Mouse (Mus musculus) bone marrow, adult 2 months (tissue): ENCODE results near the gene Cdkl5.

Experiments used
- CTCF ChIP-seq: fragments of 200-500 bp; IDR thresholded peaks from 2 replicates; pipeline ENCODE4 v1.5.1; 2011; ENCODE audit warnings: low read length, control low read depth; ENCODE audit not compliant: control insufficient read depth, insufficient read depth
- POLR2A ChIP-seq: fragments of 200-500 bp; IDR thresholded peaks from 2 replicates; pipeline ENCODE4 v1.6.1; 2011; ENCODE audit warnings: low read depth, mild to moderate bottlenecking, control low read depth, low read length, borderline replicate concordance; ENCODE audit not compliant: control insufficient read depth

GRCm38 (mm10) chrX:160750808-160751207 lies 243.7 kb downstream of the Cdkl5 start:
- TF ChIP-seq POLR2A (no peak), CTCF (no peak)
